Mouse (Mus musculus): Measurements from ENCODE around the gene Mrpl21.
A peak's percentile ranks its signal among the peaks of the same experiment; 100 is the strongest.

Mrpl21 gene

DNA sequence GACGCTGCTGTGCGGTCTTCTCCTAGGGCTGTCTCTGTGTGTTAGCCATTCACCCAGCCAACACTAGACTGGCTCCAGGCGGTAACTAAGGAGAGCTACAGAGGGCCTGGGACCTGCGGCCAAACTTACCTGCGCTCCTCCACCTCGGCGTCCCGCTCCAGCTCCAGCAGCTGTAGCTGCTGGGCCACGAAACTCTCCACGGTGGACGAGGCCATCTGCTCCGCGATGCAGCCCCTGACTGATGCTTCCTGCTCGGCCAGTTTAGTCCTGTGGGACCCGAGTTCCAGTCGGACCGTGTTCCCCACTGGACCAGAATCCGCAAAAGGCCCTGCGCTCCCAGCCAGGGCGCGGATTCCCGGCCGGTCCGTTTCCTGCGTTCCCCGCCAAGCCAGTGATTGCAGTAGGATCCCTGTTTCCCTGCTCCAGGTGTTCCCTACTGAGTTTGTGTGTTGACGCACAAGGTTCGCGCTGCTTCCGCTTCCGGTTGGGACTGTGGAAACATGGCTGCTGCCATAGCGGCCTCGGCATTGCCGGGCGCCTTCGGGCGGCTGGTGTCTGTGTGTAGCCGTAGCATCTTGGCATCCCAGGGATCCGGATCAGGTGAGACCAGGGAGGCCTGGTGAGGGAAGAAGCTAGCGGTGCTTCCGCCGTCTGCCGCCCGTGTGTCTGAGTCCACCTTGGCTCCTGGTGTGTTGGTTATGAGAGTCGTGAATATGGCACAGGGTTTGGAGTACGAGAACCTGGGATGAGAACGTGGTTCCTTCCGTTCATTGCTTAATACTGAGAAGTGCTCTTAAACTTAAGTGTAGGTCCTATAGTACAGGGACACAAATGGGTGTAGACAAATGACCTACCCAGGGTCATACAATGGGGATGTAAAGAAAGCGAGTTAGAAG lies at the start of gene Mrpl21, which contains the start of gene Ighmbp2:
Mrpl21 (plus strand) TSS at position 330 of the 896 bp plus-strand sequence.
Ighmbp2 (minus strand) TSS at position 446 of the 896 bp plus-strand sequence.
- peak; percentile 91 for DNase-seq (ENCODE audit: low spot score)

DNA sequence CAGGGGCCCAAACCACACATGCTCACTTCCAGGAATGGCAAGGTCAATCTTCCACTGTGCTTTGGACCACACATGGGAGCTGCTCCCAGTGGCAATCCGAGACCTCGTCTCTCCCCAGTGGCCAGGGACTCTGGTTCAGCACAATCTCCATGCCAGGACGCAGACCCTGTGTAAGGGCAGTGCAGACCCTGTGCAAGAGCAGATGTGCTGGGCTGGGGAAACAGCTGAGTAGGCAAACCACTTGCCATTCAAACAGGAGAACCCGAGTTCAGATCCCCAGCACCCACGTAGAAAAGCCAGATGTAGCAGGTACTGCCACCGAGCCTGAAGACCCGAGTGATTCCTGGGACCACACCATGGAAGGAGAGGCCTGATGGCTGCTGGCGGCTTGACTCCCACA lies 22.7 kb upstream of the Mrpl21 start:
- no peak for DNase-seq (ENCODE audit: low spot score)

DNA sequence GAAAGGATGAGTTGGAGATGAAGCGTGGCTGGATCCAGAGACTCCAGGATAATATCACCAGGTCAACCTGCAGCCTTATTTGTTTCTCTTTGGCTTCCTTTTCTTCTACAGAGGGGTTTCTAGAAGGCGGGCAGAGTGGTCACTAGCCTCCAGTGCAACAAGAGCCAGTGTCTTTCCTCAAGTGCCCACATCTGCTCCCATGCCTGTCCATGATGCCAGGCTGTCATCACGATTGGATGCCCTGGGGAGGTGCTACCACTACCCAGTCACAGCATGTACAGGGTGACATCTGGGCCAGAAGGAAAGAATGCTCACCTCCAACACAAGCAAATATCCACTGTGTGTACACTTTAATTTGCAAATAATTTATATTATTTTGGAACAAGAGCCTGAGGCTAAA lies 22.1 kb upstream of the Mrpl21 start:
- no peak for DNase-seq (ENCODE audit: low spot score)

DNA sequence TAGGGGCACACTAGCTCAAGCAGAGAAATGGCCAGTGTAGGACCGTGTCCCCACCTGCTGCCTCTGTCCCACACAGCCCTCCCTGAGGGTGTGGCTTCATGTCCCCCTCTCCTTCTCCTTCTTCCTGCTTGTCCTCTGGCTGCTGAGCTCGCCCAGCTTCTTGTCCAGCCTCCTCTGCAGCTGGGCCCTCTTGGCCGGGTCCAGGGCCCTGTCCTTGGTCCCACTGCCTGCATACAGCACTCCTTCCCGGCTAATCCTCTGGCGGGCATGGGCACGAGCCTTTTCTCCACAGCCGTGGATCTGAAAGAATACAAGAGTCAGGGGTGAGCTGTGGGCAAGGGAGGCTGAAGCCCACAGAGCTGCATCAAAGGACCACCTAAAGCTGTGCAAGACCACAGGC lies 21.4 kb upstream of the Mrpl21 start:
- DNase-seq (ENCODE audit: low spot score) = no peak

DNA sequence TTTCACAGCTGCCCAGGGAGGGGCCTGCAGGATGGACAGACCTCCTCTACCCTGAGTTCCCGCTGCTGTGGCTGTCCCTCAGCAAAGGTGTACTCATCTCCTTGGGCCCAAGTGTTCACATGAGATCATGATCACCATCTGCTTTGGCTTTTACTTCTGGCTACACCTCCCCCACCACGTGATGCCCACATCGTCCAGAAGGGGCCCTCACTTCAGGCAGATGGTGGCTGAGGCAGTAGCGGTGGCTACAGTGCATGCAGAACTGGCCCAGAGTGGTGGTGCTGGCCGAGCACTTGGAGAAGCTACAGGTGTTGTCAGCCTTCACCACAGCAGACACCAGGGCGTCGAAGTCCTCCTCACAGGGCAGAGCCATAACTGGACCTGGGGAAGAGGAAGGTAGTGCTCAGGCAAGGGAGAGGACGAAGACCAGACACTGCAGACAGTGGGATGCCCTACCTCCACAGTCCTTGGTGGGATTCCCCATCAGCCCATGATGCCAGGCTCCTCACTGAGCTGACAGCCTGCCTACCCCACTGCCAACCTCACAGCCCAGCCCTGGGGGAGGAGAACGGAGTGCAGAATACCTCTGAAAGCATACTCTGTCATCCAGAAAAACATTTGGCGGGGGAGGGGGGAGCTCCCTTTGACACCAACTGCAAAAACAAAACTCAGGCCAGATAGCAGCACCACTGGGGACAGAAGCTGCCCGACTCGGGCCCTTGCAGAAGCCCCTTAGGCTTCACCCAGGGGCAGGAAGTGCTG lies 20.8 kb upstream of the Mrpl21 start:
- DNase-seq (ENCODE audit: low spot score) = no peak

DNA sequence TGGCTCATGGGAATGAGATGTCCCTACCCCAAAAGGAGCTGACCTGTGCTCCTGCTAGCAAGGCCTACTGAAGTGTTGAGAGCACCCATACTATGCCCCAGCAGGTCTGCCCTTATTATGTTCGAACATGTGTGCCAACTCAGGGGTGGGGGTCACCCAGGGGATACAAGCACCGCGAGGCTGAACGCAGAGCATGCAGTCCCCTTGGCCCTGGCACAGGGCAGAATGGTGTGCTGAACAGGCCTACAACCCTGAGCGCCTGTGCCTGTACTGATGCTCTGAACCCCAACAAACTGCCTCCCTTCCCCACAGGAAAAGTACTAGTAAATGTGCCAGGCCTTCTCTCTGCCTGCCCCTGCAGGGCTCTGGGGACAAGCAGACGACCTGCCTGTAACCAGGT lies 18.4 kb upstream of the Mrpl21 start:
- DNase-seq (ENCODE audit: low spot score) = no peak

DNA sequence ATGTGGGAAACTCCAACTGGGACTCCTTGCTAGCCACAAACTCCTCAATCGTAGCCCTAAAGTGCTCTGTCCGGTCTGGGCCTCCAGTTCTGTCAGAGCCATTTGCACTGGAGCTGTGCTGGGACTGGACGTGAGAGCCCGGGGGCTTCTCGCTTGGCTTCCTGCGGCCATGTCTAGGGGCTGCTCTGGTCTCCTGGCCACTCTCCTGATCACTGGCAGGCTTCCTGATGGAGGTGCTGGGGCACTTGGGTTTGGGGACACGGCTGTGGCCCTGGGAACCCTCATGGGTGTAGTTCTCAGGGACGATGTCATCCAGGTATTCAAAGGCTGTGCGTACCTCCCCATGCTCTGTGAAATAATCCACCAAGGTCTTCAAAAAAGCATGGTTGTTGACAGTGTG lies 17.5 kb upstream of the Mrpl21 start:
- DNase-seq (ENCODE audit: low spot score) = no peak

DNA sequence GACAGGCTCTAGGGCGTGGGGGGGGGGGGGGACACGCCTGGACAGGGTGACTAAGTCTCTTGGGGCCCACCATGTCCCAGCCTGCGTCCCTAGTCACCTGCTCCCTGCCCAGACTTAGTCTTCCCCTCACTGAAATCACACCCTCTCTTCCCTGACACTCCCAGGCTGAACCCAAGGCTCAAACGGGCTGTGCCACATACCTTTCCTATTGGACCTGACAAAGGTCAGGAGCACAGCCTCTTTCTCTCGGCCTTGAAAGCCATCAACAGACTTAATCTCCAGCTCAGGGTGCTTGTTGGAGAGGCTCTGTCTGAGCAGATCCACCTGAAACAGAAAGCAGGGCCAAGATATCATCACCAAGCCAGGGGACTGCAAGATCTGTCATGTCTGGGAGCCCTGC lies 16.6 kb upstream of the Mrpl21 start:
- no peak for DNase-seq (ENCODE audit: low spot score)

DNA sequence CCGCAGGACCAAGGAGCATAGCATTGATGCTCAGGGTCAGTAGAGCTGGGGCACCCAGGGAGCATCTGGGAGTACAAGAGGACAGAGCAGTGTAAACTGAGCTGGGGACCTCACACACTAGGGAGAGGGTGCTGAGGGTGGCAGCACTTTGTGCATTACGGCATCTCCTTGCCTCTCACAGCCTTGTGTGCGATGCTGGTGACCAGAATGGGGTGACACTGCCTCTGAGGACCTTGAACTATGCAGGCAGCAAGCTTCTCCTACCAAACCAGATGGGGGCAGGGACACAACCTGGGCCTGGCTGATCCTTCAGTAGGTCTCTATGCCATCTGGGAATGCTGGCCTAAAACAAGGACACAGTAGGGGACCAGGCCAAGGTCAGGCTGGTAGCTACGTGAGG lies 16.0 kb upstream of the Mrpl21 start:
- DNase-seq (ENCODE audit: low spot score) = no peak

DNA sequence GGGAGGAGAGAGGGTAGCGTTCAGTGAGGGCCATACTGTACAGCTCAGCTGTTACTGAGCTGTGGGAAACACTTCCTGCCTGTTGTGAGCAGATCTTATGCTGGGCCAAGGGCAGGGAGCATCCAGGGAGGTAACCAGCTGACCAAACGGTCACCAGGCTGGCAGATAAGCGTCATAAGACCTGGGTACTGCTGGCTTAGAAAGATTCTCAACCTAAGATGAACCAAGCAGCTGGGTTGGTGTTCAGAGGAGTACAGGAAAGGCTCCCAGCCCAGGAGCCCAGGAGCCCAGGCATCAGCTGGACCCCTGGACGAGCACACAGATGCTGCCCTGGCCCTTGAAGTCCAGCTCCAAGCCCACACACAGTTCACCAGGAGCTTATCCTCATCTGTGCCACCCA lies 15.4 kb upstream of the Mrpl21 start:
- no peak for DNase-seq (ENCODE audit: low spot score)

DNA sequence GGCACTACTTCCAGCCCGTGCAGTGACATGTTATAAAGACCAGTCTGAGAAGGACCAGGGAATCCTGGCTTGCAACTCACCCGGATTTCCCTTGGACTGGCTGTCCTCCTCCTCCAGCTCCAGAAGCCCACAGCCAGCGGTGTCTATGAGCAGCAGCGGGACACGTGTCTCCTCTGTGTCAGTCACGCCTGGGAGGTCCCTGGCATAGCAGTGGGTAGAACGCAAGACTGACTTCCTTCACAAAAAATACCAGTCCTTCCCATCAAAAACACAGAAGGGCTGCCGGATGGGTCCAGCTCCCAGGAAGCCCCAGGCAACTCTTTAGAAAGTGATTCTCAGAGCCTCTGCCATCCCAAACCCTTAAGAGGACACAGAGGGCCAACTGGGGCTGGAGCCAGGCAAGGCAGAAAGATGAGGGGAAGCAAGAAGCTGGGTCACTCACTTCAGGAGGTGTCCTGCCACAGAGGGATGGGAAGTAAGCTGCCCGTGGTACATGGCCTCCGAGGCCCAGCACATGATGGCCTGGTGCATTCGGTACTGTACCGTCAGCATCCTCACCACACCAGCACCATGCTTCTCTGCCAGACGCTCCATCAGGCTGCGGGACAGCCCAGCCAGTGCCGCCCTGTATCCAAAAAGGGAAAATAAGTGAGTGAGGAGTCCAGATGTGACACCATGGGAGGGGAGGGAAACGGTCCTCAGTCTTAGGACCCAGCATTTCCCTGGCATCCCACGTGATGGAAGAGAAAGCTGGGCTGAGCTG lies 14.3 kb upstream of the Mrpl21 start:
- DNase-seq (ENCODE audit: low spot score) = no peak

DNA sequence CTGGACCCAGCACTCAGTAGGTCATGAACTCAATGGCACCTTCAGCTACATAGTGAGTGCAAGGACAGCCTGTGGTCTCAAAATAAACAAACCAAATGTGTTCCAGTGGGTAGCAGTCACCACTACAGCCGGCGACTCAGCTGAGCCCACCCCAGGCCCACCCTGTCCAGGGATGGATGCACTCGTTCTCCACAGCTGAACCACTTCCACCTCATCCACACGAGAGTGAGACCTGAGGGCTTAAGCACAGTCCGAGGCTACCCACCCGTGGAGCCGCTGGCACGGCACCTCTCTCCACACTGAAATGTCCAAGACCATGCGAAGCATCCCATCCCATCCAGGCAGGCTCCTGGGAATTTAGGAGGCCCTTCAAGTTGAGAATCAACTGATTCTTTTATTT lies 13.4 kb upstream of the Mrpl21 start:
- no peak for DNase-seq (ENCODE audit: low spot score)

DNA sequence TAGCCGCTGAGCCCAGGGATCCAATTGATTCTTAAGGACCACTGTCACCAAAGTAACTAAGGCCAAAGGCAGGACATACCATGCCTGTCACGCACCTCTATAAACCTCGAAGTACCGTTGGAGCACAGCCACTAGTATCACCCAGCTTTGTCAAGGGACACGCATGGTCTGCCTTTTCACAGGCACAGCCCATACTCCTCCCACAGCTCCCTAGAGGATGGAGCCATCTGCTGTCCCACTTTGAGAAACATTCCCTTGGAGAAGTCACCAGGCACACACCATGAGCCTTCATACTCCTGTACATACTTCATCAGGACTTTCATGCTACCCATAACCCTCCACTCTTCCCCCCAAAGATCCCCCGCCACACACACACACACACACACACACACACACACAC lies 12.9 kb upstream of the Mrpl21 start:
- DNase-seq (ENCODE audit: low spot score) = no peak

DNA sequence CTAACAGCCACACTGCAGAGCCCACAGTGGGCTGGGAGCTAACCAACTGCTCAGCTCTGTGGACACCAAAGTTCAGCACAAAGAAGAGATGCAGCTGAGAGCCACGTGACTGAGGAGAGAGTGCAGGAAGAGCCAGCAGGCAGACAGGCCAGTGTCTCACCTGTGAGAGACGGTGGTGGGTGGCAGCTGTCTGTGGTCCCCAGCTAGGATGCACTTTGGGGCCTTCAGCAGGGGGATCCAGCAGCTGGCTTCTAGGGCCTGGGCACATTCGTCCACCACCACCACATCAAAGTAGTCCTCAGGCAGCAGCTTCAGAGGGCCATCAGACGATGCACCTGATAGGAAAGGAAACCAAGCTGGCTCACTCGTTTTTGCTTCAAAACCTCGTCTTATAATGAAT lies 11.3 kb upstream of the Mrpl21 start:
- no peak for DNase-seq (ENCODE audit: low spot score)

DNA sequence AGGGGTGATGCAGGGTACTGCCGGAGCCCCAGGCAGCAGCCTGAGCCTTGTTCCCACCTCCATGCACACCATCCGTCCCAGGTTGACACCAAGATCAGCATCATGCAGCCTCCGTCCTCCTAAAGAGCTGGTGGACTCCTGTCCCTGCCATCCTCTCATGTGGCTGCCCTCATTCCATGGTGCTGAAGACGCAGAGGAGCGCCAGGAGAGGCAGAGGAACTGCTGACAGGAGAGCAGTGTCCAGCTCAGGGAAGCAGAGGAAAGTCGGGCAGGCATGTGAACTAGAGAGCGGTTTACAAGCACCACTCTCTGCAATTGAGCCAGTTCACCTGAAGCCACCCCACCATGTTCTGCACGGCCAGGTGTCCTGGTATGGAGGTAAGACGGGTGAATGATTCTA lies 9.4 kb upstream of the Mrpl21 start:
- DNase-seq (ENCODE audit: low spot score) = no peak

DNA sequence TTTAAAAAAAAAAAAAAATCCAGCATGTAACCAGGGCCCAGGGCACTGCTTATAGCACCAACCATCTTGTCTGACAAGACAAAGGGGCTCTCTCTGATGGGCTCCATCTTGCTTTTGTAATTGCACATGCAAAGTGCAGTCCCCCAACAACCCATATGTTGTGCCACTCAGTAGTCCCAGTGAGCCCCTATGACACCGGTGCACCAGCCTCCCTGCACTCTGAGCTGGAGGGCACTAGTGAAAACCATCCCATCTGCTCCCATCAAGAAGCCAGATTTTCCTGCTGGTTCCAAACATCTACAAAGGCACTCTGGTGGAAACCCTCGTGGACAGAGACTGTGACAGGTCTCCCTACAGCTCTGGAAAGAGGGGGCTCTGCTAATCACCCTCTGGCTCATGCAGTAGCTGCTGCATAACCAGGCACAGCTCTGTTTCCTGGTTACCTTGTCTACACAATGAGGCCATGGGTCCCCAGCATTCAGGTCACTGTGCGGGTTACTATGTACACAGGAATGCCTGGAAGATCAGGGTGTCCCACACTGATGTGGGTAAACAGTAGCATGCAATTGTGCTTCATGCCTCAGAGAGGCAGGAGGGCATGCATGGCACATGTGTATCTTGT lies 6.8 kb upstream of the Mrpl21 start:
- DNase-seq (ENCODE audit: low spot score) = no peak

DNA sequence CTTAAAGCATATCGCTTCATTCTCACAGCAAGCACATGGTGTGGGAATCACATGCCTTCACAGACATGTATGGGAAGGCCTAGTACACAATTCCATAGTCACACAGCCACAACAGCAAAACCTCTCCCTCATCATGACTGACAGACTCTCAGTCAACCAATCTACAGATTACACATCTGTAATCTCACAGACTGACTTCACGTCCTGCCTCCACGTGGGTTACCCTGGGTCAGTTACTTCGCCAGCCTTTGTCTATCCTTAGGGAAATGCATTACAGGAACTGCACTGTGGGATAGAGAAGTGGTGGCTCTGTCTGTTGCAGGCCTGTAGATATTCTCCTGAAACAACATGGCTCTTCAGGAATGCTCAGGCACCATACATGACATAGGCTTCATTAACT lies 815 bp upstream of the Mrpl21 start:
- DNase-seq (ENCODE audit: low spot score) = peak; percentile 1

DNA sequence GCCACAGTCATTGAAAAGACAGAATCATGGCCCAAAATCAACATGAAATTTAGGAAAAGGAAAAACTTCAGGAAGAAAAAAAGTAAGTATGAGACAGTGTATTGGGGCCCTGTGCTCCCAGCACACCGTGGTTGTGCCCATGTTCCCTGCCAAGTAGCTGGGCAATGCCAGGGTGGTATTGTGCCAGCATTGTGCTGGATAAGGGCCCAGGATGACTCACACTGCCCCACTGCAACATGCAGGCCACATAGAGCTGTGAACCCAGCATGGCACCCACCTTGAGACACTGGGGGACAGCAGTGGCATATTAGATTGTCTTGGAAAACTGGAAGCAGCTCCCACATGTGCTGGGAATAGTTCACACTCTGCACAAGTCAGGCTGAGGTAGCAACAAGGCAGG lies 6.3 kb downstream of the Mrpl21 start:
- no peak for DNase-seq (ENCODE audit: low spot score)

DNA sequence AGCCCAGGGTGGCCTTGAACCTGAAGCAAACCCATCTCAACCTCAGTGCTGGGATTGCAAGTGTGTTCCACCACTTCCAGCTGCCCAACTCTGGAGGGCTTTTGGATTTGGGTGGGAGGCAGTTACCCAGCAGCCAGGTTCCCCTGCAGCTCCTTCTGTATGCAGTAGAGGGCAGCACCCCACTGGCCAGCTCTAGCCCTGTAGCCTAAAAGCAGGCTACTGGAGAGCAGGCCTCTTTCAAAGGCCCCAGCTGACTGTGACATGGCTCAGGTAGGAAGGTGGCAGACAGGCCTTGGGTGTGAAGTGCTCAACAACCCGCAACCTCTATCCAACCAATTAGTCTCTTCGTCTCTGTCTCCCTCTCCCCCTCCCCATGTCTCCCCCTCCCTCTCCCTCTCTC lies 9.3 kb downstream of the Mrpl21 start:
- DNase-seq (ENCODE audit: low spot score) = peak; percentile 81

DNA sequence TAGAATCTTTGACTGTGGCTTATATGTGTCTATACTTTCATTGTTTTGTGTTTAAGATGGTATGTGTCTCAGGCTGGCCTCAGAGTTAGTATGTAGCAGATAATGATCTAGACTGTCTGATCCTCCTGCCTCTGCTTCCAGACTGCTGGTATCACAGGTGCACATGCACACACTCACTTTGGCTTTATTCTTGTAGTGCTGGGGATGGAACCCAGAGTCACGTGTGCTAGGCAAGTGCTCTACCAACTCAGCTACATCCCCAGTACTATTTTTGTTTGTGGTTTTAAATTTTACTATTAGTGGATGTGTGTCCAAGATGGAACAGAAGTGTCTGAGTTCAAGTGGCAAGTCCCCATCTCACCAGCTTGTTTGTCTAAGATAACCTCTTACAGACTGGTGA lies 10.3 kb downstream of the Mrpl21 start:
- no peak for DNase-seq (ENCODE audit: low spot score)

DNA sequence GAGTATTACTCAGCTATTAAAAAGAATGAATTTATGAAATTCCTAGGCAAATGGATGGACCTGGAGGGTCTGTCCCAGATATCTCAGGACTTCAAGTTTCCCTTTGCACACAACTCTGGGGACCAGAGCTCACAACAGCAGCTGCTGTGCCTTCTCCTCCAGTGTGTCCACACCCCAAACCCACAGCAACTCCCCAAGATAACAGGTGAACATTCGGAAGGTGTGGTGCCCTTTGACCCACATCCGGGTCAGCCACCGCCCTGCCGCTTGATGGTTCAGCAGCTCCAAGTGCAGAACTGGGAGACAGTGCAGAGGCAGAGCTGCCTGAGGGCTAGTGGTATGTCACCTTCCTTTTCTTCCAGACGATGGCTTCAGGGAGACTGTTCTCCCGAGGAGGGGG lies 12.5 kb downstream of the Mrpl21 start:
- no peak for DNase-seq (ENCODE audit: low spot score)

DNA sequence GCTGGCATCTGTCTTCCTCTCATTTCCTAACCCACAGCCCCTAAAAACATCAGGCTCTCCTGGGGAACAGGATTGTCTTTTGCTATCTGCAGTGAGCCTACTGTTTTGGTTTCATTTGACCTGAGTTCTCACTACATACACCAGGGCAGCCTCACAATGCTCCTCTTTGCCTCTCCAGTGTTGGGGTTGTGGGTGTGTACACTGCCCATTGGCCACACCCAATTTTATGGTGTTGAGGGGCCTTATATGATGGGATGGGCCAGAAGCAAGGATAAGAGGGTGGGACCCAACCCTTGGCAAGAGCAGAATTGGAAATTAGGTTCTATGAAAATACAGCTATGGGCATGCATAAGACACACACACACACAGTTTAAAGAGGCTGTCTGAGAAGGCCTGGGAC lies 14.3 kb downstream of the Mrpl21 start:
- DNase-seq (ENCODE audit: low spot score) = no peak

All from retina, embryonic 14.5 days (tissue).